Mouse (Mus musculus) embryo, embryonic 9.5 days (tissue): ENCODE measurements around the gene Slc39a10.

Experiments
- DNase-seq: peaks from one replicate; pipeline ENCODE4 v3.0.0-alpha.2; 2017; ENCODE audit errors: extremely low spot score

Slc39a10 gene

GRCm38 (mm10) chr1:46892752-46893151, at the start of gene Slc39a10:
Slc39a10 (minus strand) TSS chr1:46892852.
- no peak for DNase-seq

- no peak for DNase-seq
These were observed 46.6 kb upstream of the Slc39a10 start for GRCm38 (mm10) chr1:46939295-46939694.

GRCm38 (mm10) chr1:46937641-46938040, 45.0 kb upstream of the Slc39a10 start:
- DNase-seq = no peak

- no peak for DNase-seq
These were observed 34.5 kb upstream of the Slc39a10 start for GRCm38 (mm10) chr1:46927104-46927503.

GRCm38 (mm10) chr1:46926239-46926638, 33.6 kb upstream of the Slc39a10 start:
- DNase-seq = no peak

- no peak for DNase-seq
These were observed 32.3 kb upstream of the Slc39a10 start for GRCm38 (mm10) chr1:46924992-46925391.

GRCm38 (mm10) chr1:46922904-46923303, 30.3 kb upstream of the Slc39a10 start:
- DNase-seq = no peak

- DNase-seq = no peak
These were observed 29.0 kb upstream of the Slc39a10 start for GRCm38 (mm10) chr1:46921630-46922029.

GRCm38 (mm10) chr1:46916237-46916636, 23.6 kb upstream of the Slc39a10 start:
- no peak for DNase-seq

GRCm38 (mm10) chr1:46914349-46914748, 21.7 kb upstream of the Slc39a10 start:
- no peak for DNase-seq

GRCm38 (mm10) chr1:46912506-46913156, 20.0 kb upstream of the Slc39a10 start:
- DNase-seq = no peak

GRCm38 (mm10) chr1:46910154-46910553, 17.5 kb upstream of the Slc39a10 start:
- no peak for DNase-seq

GRCm38 (mm10) chr1:46905706-46906105, 13.1 kb upstream of the Slc39a10 start:
- no peak for DNase-seq

- no peak for DNase-seq
These were observed 9.5 kb upstream of the Slc39a10 start for GRCm38 (mm10) chr1:46902102-46902683.

GRCm38 (mm10) chr1:46894281-46894842, 1.7 kb upstream of the Slc39a10 start:
- DNase-seq = no peak

- peak; percentile 54 for DNase-seq
These were observed 3.9 kb downstream of the Slc39a10 start for GRCm38 (mm10) chr1:46888726-46889125.

GRCm38 (mm10) chr1:46888324-46888723, 4.3 kb downstream of the Slc39a10 start:
- DNase-seq = peak; percentile 28

GRCm38 (mm10) chr1:46887908-46888307, 4.7 kb downstream of the Slc39a10 start:
- peak; percentile 54 for DNase-seq

GRCm38 (mm10) chr1:46886091-46886490, 6.6 kb downstream of the Slc39a10 start:
- DNase-seq = peak; percentile 32

- peak; percentile 39 for DNase-seq
These were observed 7.4 kb downstream of the Slc39a10 start for GRCm38 (mm10) chr1:46885231-46885630.

GRCm38 (mm10) chr1:46879951-46880350, 12.7 kb downstream of the Slc39a10 start:
- no peak for DNase-seq

GRCm38 (mm10) chr1:46873770-46874169, 18.9 kb downstream of the Slc39a10 start:
- DNase-seq = no peak

- no peak for DNase-seq
These were observed 22.9 kb downstream of the Slc39a10 start for GRCm38 (mm10) chr1:46869788-46870187.
